Comparison of ENCODE assay signal across 11 mouse cellular contexts in genomic region chr1:64753109-64753508, GRCm38 (mm10). TPM values are rescaled to one million over a fixed set of nuclear protein-coding genes. Genes with fewer than 3 reads are reported as not detected.
DNase-seq lines count a peak whose midpoint lies in the region; ATAC-seq and TF ChIP-seq lines count a peak whose summit lies in the region.
"Had no signal": no experiment of that assay in that cellular context is flagged by ENCODE, and none has a peak within 500 bp of the region (broad histone marks: within the 10 kb centered on the region; RNA-seq: fewer than 3 reads in every experiment).

No protein-coding gene starts in this region.

- ATAC-seq in liver, embryonic 12.5 days = no peak
- peak; percentile 86 for ATAC-seq in lung, postnatal 0 days
- ATAC-seq in neural tube, embryonic 15.5 days (ENCODE audit: low FRiP score) = no peak
- ATAC-seq: forebrain, postnatal 0 days had no signal

- DNase-seq in liver, adult 2 months (ENCODE audit: extremely low read depth, low read depth, low spot score) = peak; percentile 90
- DNase-seq in heart, adult 9 months (ENCODE audit: low spot score in 2 of 2) = peak; percentile 77 to 80
- peak; percentile 82 for DNase-seq in lung, postnatal 0 days (ENCODE audit: low spot score)
- DNase-seq in left cerebral cortex, postnatal 10 days (ENCODE audit: extremely low spot score in 1 of 2, low spot score in 2 of 2) = no peak
- DNase-seq in layer of hippocampus, adult 9-11 months = no peak
- DNase-seq: cerebellum, adult 18-20 months; forebrain, postnatal 0 days; liver, embryonic 13.5 days; spleen, adult 18-20 months had no signal

- H3K27me3 ChIP-seq in liver, adult 2 months (ENCODE audit: control insufficient read depth, insufficient read depth, low read length) = no peaks in the 10 kb centered on the region
- H3K27me3 ChIP-seq in liver, embryonic 12.5 days (replicated peaks) = peaks cover 5% of the 10 kb centered on the region; the same call in 1 of the 2 replicates
- H3K27me3 ChIP-seq in lung, postnatal 0 days (replicated peaks; ENCODE audit: insufficient read depth, low read length) = no peaks in the 10 kb centered on the region
- no peaks in the 10 kb centered on the region for H3K27me3 ChIP-seq in neural tube, embryonic 15.5 days (replicated peaks)

- no peaks in the 10 kb centered on the region for H3K9me3 ChIP-seq in liver, embryonic 12.5 days (replicated peaks)
- H3K9me3 ChIP-seq in lung, postnatal 0 days (ENCODE audit: low read length) = no peaks in the 10 kb centered on the region
- H3K9me3 ChIP-seq in neural tube, embryonic 15.5 days (replicated peaks) = no peaks in the 10 kb centered on the region
- H3K9me3 ChIP-seq: liver, embryonic 13.5 days had no signal

- peak overlapping the region; percentile 62 for H3K27ac ChIP-seq in liver, adult 2 months (replicated peaks; ENCODE audit: insufficient read depth, low read depth, low read length)
- no peak overlapping the region for H3K27ac ChIP-seq in liver, embryonic 12.5 days
- H3K27ac ChIP-seq in lung, postnatal 0 days (ENCODE audit: low read length) = peak overlapping the region; percentile 55
- no peak overlapping the region for H3K27ac ChIP-seq in neural tube, embryonic 15.5 days (replicated peaks)
- H3K27ac ChIP-seq: liver, embryonic 13.5 days had no signal

- H3K4me1 ChIP-seq in liver, adult 2 months (ENCODE audit: control insufficient read depth, insufficient read depth, low read length) = peaks cover 24% of the 10 kb centered on the region
- H3K4me1 ChIP-seq in liver, embryonic 12.5 days = peaks cover 23% of the 10 kb centered on the region
- no peaks in the 10 kb centered on the region for H3K4me1 ChIP-seq in lung, postnatal 0 days (ENCODE audit: insufficient read depth, low read depth, low read length)
- H3K4me1 ChIP-seq in neural tube, embryonic 15.5 days = no peaks in the 10 kb centered on the region

- no peaks in the 10 kb centered on the region for H3K79me2 ChIP-seq in liver, adult 2 months (ENCODE audit: control insufficient read depth, insufficient read depth, low read length)

- intact Hi-C loops in left cerebral cortex, postnatal 10 days (cut with DNase I) = no loop called here

- TF ChIP-seq CTCF in liver, adult 2 months (IDR thresholded peaks at IDR 0.05; ENCODE audit: low read depth, low read length) = no peak
- no peak for TF ChIP-seq CTCF in lung, postnatal 0 days (IDR thresholded peaks at IDR 0.05)

- no peak overlapping the region for H3K4me2 ChIP-seq in liver, embryonic 12.5 days
- no peak overlapping the region for H3K4me2 ChIP-seq in lung, postnatal 0 days (replicated peaks; ENCODE audit: low read depth, low read length)
- H3K4me2 ChIP-seq in neural tube, embryonic 15.5 days = no peak overlapping the region
- H3K4me2 ChIP-seq: liver, embryonic 13.5 days had no signal

- WGBS in liver, adult 2 months = 54% methylated on average over 8 of the region's 8 CpGs
- 62% methylated on average over 8 of the region's 8 CpGs for WGBS in liver, embryonic 12.5 days (ENCODE audit: insufficient replicate concordance)
- WGBS in lung, postnatal 0 days = 53% methylated on average over 8 of the region's 8 CpGs
- 90% methylated on average over 8 of the region's 8 CpGs for WGBS in neural tube, embryonic 15.5 days

- TF ChIP-seq EP300 in lung, postnatal 0 days (IDR thresholded peaks at IDR 0.05) = peak; percentile 62

- H3K36me3 ChIP-seq in liver, adult 2 months (ENCODE audit: control insufficient read depth, insufficient read depth, low read length) = no peaks in the 10 kb centered on the region
- H3K36me3 ChIP-seq in liver, embryonic 12.5 days = no peaks in the 10 kb centered on the region
- no peaks in the 10 kb centered on the region for H3K36me3 ChIP-seq in lung, postnatal 0 days (ENCODE audit: insufficient read depth, low read length)
- no peaks in the 10 kb centered on the region for H3K36me3 ChIP-seq in neural tube, embryonic 15.5 days
- H3K36me3 ChIP-seq: liver, embryonic 13.5 days had no signal

- H3K4me3 ChIP-seq in liver, adult 2 months (ENCODE audit: insufficient read depth, low read depth, low read length) = no peak overlapping the region
- no peak overlapping the region for H3K4me3 ChIP-seq in liver, embryonic 12.5 days
- no peak overlapping the region for H3K4me3 ChIP-seq in lung, postnatal 0 days (ENCODE audit: low read depth, low read length)
- no peak overlapping the region for H3K4me3 ChIP-seq in neural tube, embryonic 15.5 days (replicated peaks)
- H3K4me3 ChIP-seq: liver, embryonic 13.5 days had no signal

- H3K9ac ChIP-seq in liver, adult 2 months (ENCODE audit: low read depth, low read length) = no peak overlapping the region
- no peak overlapping the region for H3K9ac ChIP-seq in liver, embryonic 12.5 days
- no peak overlapping the region for H3K9ac ChIP-seq in lung, postnatal 0 days (replicated peaks; ENCODE audit: low read depth)
- H3K9ac ChIP-seq in neural tube, embryonic 15.5 days (replicated peaks) = no peak overlapping the region
- H3K9ac ChIP-seq: forebrain, postnatal 0 days; liver, embryonic 13.5 days had no signal

- TF ChIP-seq POLR2A in liver, adult 2 months (IDR thresholded peaks at IDR 0.05; ENCODE audit: extremely low read depth, insufficient read depth, low read length) = no peak

RNA-seq across cellular contexts. Expression of gene Fzd5, which starts 15.6 kb away (rescaled TPM):
- total RNA-seq in liver, adult 2 months (2014; rRNA removed) = 3.1 and 4.0 TPM in 2 replicates
- polyA plus RNA-seq in liver, adult 2 months (2012; rRNA removed) = 4.7 and 4.9 TPM in 2 replicates
- 3.6 and 4.1 TPM in 2 replicates for polyA plus RNA-seq in liver, embryonic 12.5 days (2016; fragmentation: Nextera tagmentation; extraction: Ambion mirVana)
- polyA plus RNA-seq in lung, postnatal 0 days (2015; fragmentation: Nextera tagmentation; extraction: Ambion mirVana) = 3.1 and 3.5 TPM in 2 replicates
- total RNA-seq in left cerebral cortex, postnatal 10 days (2021) = 1 to 10 TPM; 1.1 to 1.2 TPM
- polyA plus RNA-seq in neural tube, embryonic 15.5 days (2015; fragmentation: Nextera tagmentation; extraction: Ambion mirVana) = 0.26 and 0.74 TPM in 2 replicates

Comparison
In these comparisons a context has a peak if more than half of its experiments do, and no peak if none do; other contexts are left out.
1. H3K27ac ChIP-seq: peak in liver, adult 2 months (single experiment) and lung, postnatal 0 days (single experiment); none in liver, embryonic 12.5 days (single experiment) and neural tube, embryonic 15.5 days (single experiment).
2. DNase-seq: peak in liver, adult 2 months (single experiment), heart, adult 9 months (2 of 2) and lung, postnatal 0 days (single experiment); none in left cerebral cortex, postnatal 10 days (0 of 2) and layer of hippocampus, adult 9-11 months (single experiment).